Mouse (Mus musculus) cerebellum, adult 11-12 months (tissue): ENCODE measurements at regions not wholly inside any gene's neighbourhood (a gene's known extent, or its start where the extent isn't known, plus 50 kb on each side); places are given as distances from the start of the nearest gene placed in this dataset.
A peak's percentile ranks its signal among the peaks of the same experiment; 100 is the strongest.

Experiments used
- DNase-seq: peaks from one replicate; pipeline ENCODE4 v3.0.0; 2022

DNA sequence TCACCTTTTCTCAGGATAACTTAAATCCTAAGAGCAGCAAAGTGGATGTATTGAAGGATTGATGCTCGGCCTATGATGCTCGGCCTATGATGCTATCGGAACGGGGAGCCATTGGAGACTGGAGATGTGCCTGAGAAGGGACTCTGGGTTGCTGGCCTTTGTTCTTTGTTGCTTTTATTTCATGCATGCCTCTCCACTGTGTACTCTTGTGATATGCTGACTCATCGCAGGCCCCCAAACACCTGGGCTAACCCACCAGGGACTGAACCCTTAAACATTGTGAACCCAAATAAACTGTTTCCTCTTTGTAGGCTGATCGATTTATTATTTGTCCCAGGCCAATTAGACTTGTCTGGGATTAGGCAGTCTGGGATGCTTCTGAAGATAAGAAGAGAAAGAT, 61.9 kb downstream of the Pdcl3 start:
- no peak for DNase-seq

DNA sequence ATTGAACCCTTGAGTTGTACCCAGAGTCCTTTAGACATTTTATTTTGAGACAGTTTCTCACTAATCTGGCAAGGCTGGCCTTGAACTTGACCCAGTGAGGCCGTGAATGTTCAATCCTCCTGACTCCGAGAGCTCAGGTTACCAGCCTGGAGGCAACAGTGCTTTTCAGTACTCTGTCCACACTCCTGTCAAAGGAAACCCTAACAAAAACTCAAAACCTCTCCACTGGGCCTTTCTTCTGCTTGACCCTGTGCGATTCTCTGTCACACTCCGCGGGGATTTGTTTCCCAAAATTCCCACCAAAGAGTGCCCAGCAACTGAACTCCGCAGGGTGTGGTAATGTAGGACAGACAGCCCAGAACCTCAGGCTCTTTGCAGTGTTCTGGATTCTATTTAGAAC, 71.9 kb downstream of the Pdcl3 start:
- DNase-seq = no peak

DNA sequence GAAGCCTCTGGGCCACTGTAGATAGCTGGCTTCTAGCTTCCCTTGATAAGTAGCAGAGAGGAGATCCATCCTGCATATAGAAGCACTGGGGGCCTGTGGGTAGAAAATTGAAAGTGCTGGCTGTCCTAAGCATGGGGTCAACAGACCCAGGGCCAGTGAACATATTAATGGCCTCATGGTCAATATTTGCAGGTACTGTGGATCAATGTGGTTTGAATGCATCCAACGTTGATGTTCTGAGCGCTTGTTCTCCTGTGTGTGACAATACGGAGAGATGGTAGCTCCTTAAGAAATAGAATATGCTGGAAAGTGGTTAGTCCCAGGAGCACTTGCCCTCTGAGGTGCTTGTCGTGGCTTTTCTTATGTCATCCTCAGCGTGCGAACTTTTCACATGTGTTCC, 77.1 kb downstream of the Pdcl3 start:
- DNase-seq = no peak

DNA sequence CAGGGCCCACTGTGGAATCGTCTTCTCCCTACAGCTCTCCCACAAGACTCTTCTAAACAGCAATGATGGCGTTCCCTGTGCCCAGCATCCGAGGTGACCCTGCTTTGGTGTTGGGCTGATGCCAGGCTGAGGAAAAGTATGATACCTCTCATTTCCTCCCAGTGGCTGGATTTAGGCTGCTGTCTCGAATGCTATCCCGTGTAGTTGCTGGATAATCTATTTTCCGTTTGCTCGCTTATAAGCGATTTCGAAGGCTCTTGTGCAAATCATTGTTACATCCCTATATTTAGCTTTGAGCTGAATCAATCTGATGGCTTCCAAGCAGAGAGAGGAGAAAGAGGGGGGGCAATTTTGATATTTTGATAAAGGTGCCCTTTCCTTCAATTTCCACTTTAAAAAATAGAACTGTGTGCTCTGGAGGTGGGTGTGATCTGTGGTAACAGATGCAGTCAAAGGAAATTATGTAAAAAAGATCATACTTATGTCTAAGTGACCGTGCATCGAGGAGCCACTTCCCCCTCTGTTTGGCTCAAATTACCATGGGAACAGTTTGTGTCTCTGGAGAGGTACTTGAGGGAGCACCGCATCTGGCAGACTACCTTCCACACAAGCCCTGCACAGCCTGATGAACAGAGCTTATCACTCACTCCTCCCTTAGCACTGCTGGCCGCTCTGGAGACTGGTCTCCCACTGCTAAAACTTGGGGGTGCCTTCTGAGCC, 78.4 kb downstream of the Pdcl3 start:
- DNase-seq = no peak

DNA sequence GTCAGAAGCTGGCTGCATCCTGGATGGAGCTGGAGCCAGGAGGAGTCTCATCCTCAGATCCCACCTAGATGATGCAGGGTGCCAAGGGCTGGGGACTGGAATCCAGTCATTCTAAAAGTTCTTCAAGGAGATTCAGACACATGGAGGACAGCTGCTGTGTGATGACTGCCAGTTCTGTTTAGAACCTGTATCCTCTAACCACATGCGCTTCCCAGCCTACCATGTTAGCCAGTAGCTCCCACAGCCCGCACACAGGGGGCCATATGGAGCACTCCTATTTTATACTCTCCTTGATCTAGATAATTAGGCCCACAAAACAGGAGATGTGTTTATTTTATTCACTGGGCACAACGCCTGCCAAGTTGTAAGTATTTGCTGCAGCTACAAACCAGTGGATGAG, 79.4 kb downstream of the Pdcl3 start:
- no peak for DNase-seq

DNA sequence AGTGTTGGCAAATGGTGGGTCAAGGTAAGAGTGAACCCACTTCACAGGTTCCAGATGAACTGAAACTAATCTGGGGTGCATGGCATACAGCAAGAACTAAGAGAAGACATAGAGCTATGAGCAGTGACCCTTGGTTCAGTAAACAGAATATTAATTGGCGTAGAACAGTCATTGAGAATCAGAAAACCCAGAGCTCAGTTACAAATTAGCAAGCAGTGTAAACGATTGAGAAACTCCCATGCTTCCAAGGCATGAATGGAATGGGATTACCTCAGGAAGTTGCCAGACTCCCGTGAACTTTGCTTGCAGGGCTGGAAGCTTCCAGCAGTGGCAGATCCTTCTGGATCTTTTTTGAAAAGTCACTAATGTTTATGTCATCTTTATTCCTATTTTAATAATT, 82.5 kb downstream of the Pdcl3 start:
- no peak for DNase-seq

DNA sequence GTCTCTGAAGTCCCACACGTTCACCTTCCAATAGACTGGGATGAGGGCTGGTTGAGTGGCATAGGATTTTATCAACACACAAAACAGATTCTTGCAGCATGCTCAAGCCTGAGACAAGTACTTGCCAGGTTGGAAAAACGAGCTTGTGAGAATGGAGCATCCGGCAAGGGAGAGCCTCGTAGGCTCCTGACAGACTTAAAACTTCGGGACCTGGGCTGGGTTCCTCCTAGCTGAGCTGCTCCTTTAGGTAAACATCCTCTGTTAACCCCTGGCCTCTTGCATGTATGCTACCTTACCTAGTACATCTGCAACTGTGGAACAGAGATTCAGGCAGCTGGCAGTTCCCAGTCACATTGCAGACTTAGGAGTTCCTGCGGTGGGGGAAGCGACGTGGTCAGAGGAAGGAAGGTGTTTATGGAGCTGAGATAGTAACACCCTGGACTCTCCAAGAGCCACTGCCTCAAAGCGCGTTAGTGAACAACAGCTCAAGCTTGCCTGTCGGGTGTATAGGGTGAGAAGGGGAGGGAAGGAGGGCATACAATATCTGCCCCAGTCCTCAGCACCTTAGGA, 83.8 kb downstream of the Pdcl3 start:
- no peak for DNase-seq

DNA sequence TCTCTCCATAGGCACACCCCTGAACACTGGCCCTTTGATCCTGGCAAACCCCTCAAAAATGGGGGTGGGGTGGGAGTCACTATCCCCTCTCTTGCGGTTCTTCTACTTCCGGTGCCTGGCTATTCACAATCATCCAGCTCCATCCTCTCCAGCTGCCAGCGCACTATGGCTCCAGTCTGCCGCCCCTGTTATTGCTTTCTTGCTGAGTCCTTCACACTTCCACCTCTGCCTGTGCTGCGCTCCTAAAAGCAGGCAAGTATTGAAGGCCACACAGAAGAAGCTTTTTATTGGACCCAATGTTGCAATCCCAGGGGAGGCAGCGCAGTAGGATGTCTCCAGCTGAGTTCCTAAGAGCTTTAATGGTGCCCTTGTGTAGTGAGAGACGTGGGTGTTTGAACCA, 84.3 kb downstream of the Pdcl3 start:
- no peak for DNase-seq

DNA sequence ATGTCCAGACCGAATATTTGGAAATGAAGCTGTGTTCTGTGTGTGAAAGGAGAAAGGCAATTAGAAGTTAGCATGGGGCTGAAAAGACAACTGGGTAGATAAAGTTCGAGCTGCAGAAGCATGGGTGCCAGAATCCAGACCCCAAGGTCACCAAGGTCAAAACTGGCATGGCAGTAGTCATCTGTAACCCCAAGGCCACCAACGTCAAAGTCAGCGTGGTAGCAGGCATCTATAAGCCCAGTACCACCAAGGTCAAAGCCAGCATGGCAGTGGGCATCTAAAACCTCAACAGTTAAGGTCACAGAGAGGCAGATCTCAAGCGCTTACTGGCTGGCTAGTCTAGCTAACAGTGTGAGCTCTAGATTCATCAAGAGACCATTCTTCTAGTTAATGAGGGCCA, 90.6 kb downstream of the Pdcl3 start:
- DNase-seq = no peak

DNA sequence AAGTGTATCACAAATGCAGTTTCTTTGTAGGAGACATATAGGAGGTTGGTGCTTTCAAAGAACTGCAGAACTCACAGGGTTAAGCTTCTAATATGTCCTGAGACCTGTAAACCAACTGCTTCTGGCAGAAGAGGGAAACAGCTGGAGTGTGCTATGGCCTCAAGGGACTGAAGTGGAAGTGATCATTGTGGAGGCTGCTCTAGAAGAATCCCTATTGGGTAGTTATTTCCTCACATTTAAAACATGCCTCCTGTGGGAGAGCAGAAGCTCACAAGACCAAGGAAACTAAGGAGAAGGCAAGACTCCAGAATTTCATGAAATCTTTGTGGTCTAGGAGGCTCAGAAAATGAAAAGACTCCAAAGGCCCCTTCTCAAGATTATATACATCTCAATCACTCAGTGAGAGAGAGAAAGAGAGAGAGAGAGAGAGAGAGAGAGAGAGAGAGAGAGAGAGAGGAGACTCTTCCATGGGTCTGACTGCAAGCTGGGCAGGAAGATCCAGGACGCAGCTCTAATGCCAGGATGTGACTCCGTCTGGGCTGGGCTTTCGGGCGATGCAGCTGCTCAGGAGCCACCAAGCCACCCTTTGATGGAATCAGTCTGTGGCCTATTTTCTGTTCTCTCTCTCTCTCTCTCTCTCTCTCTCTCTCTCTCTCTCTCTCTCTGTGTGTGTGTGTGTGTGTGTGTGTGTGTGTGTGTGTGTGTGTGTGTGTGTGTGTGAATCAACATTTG, 93.3 kb downstream of the Pdcl3 start:
- no peak for DNase-seq

DNA sequence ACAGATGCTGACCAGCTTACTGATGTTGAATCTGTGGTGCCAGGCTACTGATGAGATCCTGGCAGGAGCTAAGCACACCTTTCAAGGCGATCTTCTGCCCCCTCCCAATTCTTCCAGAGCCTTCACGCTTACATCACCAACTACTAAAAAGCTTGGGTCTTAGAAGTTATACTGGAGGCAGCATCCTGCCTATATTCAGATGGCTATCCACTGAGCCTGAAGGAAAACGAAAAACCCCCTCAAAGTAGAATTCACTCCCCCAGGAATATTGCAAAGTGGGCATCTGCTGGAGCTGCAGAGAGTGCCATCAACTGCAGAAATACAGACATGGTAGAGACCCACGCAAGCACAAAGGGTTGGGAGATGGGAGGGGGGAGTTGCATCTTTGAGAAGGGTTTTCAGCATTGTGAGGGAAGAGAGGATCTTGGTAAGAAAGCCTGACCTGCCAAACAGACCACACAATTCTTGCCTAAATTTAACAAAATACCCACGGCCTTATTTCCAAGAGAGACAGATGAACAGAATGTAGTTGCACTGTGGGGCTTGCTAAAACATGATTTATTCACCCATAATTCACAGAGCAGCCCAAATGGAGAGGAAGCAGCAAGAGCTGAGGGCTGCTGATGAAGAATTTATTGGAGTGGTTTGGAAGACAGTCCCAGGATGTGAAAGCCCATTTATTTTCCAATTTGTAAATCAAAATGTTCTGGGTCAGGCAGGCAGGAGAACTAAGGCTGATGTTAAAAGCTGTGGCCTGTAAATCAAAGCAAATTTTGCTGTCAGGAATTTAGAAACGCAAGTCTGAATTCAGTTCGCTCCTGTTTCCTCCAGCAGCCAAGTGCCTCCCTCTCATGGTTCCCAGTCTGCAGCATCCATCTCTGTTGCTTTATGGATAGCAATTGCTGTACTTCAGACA, 98.8 kb downstream of the Pdcl3 start:
- no peak for DNase-seq

DNA sequence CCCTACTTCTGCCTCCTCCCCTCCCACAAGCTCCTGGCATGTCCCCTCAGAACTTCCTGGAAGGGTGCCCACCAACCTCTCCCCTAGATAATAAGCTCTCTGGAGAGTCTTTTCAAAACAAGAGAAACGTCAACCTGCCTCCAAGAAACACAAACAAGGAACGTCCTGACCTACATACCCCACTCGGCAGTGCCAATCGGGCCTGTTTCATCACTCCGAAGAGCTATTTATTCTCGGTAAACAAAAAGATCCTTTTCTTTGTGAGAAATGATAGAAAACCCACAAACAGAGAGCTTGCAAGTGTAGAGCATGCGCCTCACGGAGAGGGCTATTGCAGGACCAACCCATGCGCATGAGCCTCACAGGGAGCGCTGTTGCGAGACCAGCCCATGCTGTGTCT, 100.9 kb downstream of the Pdcl3 start:
- DNase-seq = peak; percentile 19

DNA sequence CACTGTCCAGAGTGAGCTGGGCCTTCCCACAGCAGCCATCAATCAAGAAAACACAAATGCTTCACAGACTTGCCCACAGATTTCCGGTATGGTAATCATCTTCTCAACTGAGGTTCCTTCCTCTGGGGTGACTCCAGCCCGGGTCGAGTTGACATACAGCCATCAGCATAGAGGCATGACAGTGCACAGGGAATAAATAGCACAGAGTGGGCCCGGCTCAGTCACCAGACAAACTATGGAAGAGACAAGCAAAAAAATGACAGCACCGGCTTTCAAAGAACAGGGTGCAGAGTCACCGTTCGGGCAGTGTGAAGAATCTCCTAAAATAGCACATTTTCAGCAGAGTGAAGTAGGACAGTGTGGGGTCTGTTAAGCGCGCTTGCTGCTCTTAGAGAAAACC, 103.7 kb upstream of the Npas2 start:
- no peak for DNase-seq

DNA sequence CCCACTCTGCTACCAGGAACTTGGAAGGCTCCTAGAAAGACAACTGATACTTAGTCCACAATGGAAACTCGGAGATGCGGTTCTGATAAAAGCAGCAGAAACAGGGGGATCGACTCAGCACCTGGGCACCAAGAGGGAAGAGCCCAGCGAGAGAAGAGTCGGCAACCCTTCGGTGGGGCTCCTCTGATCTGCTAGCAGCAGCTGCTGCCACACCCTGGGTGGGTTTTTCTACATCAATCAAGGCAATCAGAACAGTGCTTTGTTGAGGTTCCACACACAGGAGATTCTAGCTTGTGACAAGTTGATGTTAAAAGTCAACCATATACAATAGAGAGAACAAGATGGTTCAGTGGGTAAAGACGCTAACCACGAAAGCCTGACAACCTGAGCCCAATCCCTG, 102.4 kb upstream of the Npas2 start:
- DNase-seq = no peak

DNA sequence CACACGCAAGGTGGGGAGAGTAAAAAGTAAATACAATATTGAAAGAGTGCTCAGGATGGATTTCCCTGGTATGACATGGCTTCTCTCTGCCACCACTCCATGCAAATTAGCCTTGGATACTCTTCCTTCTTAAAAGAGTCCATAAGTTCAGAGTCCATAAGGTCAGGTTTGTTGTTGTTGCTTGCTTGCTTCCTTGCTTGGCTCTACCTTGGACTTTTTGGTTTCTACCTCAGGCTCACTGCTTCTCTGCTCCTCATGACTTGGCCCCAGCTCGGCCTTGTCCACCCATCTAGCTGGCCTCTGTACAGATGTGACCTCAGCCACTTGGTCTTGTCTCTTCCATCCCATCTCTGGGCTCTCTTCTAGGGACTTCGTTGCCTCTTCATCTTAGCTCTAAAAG, 101.9 kb upstream of the Npas2 start:
- no peak for DNase-seq

DNA sequence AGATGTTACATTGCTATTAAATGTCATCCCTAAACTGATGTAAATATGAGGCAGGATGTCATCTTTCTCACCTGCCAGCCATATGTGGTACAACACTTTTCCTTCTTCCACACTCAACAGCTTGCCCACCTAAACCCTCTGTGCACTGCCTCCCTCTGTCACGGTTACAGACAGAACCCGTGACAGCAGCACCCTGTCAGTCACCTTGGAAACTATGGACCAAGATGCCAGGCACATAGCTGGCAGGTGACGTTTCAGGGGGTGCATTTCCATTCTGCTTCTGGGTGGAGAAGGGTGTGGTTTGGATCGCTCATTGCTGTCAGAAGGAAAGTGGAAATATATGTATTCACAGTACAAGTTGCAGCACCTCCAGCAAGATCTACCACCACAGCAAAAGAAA, 100.2 kb upstream of the Npas2 start:
- DNase-seq = no peak

DNA sequence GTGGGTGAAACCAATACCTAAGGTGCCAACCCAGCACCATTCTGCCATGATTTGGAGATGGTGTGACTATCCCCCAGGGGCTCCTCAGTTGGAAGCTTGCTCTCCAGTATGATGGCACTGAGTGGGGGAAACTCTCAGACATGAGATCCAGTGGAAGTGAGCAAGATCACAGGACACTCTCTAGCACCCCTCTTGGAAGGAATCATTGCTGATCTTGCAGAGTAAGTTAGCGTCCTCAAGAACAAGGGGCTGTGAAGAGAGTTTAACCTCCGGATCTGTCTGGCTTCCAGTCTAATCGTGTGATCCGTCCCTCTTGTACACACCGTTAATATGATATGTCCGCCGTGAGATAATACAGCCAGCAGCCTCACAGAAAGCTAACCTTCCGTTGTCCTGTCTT, 99.5 kb upstream of the Npas2 start:
- DNase-seq = no peak

DNA sequence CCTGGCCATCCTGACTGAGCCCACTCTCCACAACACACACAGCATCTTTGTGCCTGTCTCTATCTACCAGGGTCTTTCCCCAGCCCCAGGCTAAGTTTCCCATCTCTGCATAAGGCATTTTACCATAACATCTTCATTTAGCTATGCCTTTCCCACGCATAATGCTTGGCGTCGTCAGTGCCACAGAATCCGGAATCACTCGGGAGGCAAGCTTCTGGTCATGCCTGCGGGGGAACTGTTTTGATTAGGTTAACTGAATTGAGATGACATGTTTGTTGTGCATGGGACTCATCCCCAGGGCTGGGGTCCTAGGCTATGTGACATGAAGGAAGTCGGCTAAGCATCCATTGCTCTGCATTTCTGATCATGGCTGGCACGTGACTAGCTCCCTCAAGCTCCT, 97.6 kb upstream of the Npas2 start:
- no peak for DNase-seq

DNA sequence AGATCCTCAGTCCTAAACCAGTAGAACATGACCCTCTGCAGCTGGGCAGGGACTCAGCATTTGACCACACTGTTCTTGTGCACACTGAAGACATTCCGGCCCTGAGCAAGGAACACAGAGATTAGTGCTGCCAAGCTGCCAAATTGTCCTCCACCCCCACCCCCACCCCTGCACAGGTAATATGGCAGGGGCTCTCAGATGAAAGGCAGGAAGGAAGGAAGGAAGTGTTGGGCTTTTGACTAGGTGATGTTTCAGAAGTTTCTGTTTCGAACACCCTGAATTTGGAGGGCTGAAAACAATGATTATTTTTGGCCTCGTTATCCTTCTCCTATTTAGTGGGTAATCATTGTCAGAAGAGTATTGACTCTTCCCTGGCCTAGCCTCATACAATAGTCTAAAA, 96.8 kb upstream of the Npas2 start:
- no peak for DNase-seq

DNA sequence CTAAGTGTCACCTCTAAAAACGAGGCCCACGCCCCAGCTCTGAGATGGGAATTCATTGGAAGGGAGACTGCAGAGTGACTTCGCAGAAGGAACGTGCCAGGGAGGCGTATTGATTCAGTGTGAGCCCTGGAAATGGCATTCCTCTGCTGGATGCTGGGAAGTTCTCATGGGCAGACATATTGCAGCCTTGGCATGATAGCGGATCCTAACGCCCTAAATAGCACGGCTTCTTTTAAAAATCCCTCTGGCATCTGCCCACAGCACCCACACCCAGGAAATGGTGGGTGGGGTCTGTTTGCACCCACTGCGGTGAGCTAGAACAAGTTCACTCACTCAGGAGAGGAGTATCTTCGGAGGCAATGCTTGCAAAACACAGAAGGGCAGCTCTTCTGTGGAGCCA, 96.0 kb upstream of the Npas2 start:
- no peak for DNase-seq

DNA sequence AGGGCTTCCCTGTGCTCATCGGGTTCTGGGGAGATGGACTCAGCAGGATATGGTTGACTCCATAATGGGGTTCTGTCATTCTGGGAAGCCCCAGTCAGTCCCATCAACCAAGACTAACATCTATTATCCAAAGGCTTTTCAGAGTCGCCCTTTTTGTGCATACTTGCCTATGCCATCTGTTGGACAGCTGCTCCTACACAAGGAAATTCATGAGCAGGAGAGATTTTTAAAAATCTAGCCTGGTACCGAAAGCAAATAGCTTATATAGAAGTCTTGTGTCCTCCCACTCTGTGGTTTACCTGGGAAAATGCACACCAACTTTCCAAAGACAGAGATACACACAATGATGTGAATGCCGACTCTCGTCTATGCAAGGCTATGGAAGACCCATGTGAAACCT, 95.4 kb upstream of the Npas2 start:
- no peak for DNase-seq

DNA sequence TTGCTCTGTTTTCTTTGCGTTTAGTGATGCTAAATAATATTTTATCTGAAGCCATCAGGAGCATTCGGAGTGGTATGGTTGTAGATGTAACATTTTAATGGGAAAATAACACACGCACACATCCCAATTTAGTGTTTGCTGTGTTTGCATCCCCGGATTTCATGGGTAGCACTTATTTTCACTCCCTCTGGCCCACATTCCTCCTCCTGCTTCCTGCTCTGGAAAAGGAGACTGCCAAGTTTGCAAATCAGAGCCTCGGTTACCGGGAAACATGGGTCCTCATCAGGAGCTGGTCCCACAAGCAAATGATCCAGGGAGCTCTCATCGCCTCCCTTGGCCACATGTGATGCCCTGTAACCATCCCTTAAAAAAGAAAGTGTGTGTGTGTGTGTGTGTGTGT, 94.3 kb upstream of the Npas2 start:
- DNase-seq = no peak

DNA sequence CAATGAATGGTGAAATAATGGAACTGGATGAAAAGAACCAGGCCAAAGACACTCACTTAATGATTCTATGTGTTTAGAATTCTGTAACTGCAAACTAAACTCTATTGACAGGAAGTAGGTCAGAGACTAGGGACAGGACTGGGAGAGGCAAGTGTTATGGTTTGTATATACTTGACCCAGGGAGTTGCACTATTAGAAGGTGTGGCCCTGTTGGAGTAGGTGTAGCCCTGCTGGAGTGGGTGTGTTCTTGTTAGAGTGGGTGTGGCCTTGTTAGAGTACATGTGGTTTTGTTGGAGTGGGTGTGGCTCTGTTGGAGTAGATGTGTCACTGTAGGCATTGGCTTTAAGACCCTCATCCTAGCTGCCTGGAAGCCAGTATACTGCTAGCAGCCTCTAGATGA, 93.0 kb upstream of the Npas2 start:
- no peak for DNase-seq
